Mouse (Mus musculus): ENCODE measurements at regions not wholly inside any gene's neighbourhood (a gene's known extent, or its start where the extent isn't known, plus 50 kb on each side); places are given as distances from the start of the nearest gene placed in this dataset.

- WGBS, result 72% methylated on average over 7 of the region's 7 CpGs
- H3K9me3 ChIP-seq, result no peaks in the 10 kb centered on the region
- ATAC-seq (ENCODE audit: low FRiP score, low read depth), result no peak
- H3K27ac ChIP-seq (replicated peaks), result no peak overlapping the region
- no peaks in the 10 kb centered on the region for H3K36me3 ChIP-seq
- no peak overlapping the region for H3K9ac ChIP-seq (replicated peaks)
- no peaks in the 10 kb centered on the region for H3K27me3 ChIP-seq
- H3K4me1 ChIP-seq, result no peaks in the 10 kb centered on the region
- H3K4me3 ChIP-seq, result no peak overlapping the region
- H3K4me2 ChIP-seq (replicated peaks), result no peak overlapping the region
Observed at GRCm38 (mm10) chr5:133267887-133268286, 724.7 kb upstream of the Auts2 start.

- Histone ChIP-seq H3K4me3 (no peak overlapping the region), H3K27me3 (no peaks in the 10 kb centered on the region), H3K4me2 (replicated peaks) (no peak overlapping the region), H3K9ac (replicated peaks) (no peak overlapping the region), H3K9me3 (no peaks in the 10 kb centered on the region), H3K36me3 (no peaks in the 10 kb centered on the region), H3K4me1 (no peaks in the 10 kb centered on the region), H3K27ac (replicated peaks) (no peak overlapping the region)
- WGBS, result 79% methylated on average over 2 of the region's 2 CpGs
- no peak for ATAC-seq (ENCODE audit: low FRiP score, low read depth)
Observed at GRCm38 (mm10) chr5:133267356-133267755, 724.2 kb upstream of the Auts2 start.

DNA sequence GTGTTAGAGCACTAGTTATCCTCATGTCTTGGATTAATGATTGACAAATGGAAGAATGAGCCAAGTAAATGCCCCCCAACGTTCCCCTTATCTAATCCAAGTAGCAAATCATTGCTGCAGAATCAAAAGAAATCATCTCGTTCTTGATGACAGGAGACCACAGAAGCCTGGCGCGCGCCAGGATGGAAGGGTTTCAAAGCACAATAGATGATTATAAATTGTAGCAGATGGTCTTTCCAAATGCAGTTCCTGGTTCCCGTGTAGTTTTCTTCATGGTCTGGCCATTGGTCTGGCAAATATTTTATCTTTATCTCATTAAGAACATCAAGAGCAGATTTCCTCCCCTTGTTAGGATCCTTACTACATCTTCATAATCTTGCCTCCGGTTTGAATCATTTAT, 721.8 kb upstream of the Auts2 start:
- Histone ChIP-seq H3K27me3 (no peaks in the 10 kb centered on the region), H3K4me3 (no peak overlapping the region), H3K9me3 (no peaks in the 10 kb centered on the region), H3K4me2 (replicated peaks) (no peak overlapping the region), H3K4me1 (no peaks in the 10 kb centered on the region), H3K9ac (replicated peaks) (no peak overlapping the region), H3K36me3 (no peaks in the 10 kb centered on the region), H3K27ac (replicated peaks) (no peak overlapping the region)
- no peak for ATAC-seq (ENCODE audit: low FRiP score, low read depth)
- WGBS, result 81% methylated on average over 7 of the region's 7 CpGs

DNA sequence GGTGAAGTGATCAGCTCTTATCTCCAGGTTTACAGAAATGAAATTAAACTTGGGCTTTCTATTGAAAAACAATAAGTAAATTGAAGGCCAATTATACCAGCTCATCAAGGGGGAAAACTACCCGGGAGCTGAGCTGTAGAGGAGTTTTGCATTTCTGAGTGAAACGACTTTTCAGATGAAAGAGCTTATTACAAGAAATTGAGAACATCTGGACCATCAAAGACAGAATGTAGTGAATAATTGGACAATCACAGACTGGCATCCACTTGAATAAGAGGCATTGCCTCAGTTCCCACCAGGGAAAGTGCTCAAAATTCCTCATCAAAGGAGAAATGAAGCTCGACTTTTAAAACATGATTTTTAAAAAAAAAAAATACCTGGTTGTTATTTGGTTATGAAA, 675.7 kb upstream of the Auts2 start:
- Histone ChIP-seq H3K4me2 (replicated peaks) (no peak overlapping the region), H3K9me3 (no peaks in the 10 kb centered on the region), H3K27ac (replicated peaks) (no peak overlapping the region), H3K9ac (replicated peaks) (no peak overlapping the region), H3K36me3 (no peaks in the 10 kb centered on the region), H3K4me1 (no peaks in the 10 kb centered on the region), H3K4me3 (no peak overlapping the region), H3K27me3 (no peaks in the 10 kb centered on the region)
- 63% methylated on average over 3 of the region's 3 CpGs for WGBS
- ATAC-seq (ENCODE audit: low FRiP score, low read depth), result no peak

DNA sequence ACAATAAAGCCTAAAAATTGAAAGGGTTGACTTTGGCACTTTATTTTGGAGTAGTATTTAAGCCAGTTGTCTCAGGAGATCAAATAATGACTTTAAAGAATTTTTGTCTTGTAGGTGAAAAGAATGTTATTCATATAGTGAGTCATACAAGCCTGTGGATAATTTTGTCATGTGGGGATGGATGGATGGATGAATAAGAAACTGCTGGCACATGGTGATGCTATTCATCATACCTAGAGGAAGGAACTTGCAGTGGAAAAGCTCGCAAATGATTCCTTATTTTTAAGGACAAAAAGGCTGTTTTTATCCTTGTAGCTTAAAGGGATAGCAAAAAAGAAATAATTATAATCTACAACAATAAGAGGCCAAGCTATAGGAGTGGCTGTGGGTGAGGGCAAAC, 655.4 kb upstream of the Auts2 start:
- no peaks in the 10 kb centered on the region for H3K4me1 ChIP-seq
- H3K9me3 ChIP-seq, result no peaks in the 10 kb centered on the region
- H3K36me3 ChIP-seq, result no peaks in the 10 kb centered on the region
- no peak overlapping the region for H3K27ac ChIP-seq (replicated peaks)
- H3K4me3 ChIP-seq, result no peak overlapping the region
- no peak overlapping the region for H3K4me2 ChIP-seq (replicated peaks)
- WGBS, result 94% methylated on average over 1 of the region's 1 CpGs
- no peak for ATAC-seq (ENCODE audit: low FRiP score, low read depth)
- no peaks in the 10 kb centered on the region for H3K27me3 ChIP-seq
- H3K9ac ChIP-seq (replicated peaks), result no peak overlapping the region

- H3K4me2 ChIP-seq (replicated peaks), result no peak overlapping the region
- 91% methylated on average over 8 of the region's 8 CpGs for WGBS
- no peaks in the 10 kb centered on the region for H3K4me1 ChIP-seq
- H3K9ac ChIP-seq (replicated peaks), result no peak overlapping the region
- no peak overlapping the region for H3K4me3 ChIP-seq
- ATAC-seq (ENCODE audit: low FRiP score, low read depth), result no peak
- no peaks in the 10 kb centered on the region for H3K27me3 ChIP-seq
- no peaks in the 10 kb centered on the region for H3K36me3 ChIP-seq
- H3K9me3 ChIP-seq, result no peaks in the 10 kb centered on the region
- no peak overlapping the region for H3K27ac ChIP-seq (replicated peaks)
Observed at GRCm38 (mm10) chr5:133189798-133190571, 646.8 kb upstream of the Auts2 start.

DNA sequence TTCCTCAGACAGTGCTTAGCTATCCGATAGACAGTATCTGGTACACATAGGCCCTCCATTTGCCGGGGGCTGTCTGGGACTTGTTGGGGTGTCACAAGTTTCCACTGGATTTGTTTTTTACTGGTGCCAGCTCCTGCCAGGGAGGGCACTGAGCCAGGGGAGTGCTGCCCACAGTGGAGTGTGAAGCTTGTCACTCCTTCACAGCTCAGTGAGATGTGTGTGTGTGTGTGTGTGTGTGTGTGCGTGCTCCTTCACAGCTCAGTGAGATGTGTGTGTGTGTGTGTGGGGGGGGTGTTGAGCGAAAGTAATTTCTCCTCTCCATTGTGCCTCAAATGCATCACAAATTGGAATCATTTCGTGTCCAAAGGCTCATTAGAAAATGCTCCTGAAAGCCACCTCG, 632.5 kb upstream of the Auts2 start:
- Histone ChIP-seq H3K9ac (replicated peaks) (no peak overlapping the region), H3K27ac (replicated peaks) (no peak overlapping the region), H3K36me3 (no peaks in the 10 kb centered on the region), H3K4me3 (no peak overlapping the region), H3K4me1 (no peaks in the 10 kb centered on the region), H3K4me2 (replicated peaks) (no peak overlapping the region), H3K9me3 (no peaks in the 10 kb centered on the region), H3K27me3 (no peaks in the 10 kb centered on the region)
- ATAC-seq (ENCODE audit: low FRiP score, low read depth), result no peak
- 90% methylated on average over 6 of the region's 6 CpGs for WGBS

DNA sequence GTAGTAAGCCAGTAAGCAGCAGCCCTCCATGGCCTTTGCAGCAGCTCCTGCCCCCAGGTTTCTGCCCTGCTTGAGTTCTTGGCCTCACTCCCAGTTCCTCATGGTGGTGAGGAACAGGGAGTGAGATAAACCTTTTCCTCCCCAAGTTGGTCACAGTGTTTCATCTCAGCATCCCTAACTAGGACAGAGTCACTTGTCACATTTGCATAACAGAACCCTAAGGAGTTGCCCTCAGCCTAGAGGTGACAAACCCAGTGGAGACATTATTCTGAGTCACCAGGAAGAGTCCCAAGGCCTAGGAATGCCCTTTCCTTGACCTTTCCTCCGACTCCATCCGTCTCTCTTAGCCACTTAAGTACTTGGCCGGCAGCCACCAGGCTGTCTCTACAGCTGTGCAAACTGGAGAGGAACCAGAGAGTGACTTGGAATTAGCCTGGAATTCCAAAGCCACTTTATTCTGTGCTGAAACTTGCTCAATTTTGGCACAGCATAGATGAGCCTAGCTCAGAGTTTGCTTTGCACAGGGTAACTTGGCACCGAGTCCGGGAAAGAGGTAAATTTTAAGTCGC, 630.1 kb upstream of the Auts2 start:
- H3K27ac ChIP-seq (replicated peaks), result no peak overlapping the region
- H3K27me3 ChIP-seq, result no peaks in the 10 kb centered on the region
- 54% methylated on average over 6 of the region's 6 CpGs for WGBS
- no peak overlapping the region for H3K4me3 ChIP-seq
- H3K9ac ChIP-seq (replicated peaks), result no peak overlapping the region
- H3K4me2 ChIP-seq (replicated peaks), result no peak overlapping the region
- ATAC-seq (ENCODE audit: low FRiP score, low read depth), result no peak
- no peaks in the 10 kb centered on the region for H3K4me1 ChIP-seq
- H3K36me3 ChIP-seq, result no peaks in the 10 kb centered on the region
- no peaks in the 10 kb centered on the region for H3K9me3 ChIP-seq

DNA sequence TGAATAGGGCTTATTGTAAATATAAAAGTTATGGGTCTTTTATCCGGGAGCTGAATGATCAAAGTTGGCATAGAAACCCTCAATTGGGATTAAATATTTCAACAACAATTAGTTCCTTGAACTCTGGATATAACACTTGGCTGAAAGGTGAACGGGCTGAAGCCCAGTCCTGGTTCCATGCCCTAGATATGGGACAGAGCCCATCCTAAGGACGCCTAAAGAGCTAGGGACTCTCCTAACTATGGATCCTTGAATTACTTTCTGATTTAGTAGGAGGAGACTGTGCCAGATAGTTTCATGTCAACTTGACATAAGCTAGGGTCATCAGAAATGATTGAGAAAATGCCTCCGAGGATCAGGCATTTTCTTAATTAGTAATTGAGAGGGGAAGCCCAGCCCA, 629.5 kb upstream of the Auts2 start:
- H3K27ac ChIP-seq (replicated peaks), result no peak overlapping the region
- H3K36me3 ChIP-seq, result no peaks in the 10 kb centered on the region
- WGBS, result 89% methylated on average over 4 of the region's 4 CpGs
- H3K9ac ChIP-seq (replicated peaks), result no peak overlapping the region
- H3K9me3 ChIP-seq, result no peaks in the 10 kb centered on the region
- H3K4me1 ChIP-seq, result no peaks in the 10 kb centered on the region; the same call in 1 of the 2 replicates
- ATAC-seq (ENCODE audit: low FRiP score, low read depth), result no peak
- H3K4me3 ChIP-seq, result no peak overlapping the region
- H3K27me3 ChIP-seq, result no peaks in the 10 kb centered on the region
- no peak overlapping the region for H3K4me2 ChIP-seq (replicated peaks)

DNA sequence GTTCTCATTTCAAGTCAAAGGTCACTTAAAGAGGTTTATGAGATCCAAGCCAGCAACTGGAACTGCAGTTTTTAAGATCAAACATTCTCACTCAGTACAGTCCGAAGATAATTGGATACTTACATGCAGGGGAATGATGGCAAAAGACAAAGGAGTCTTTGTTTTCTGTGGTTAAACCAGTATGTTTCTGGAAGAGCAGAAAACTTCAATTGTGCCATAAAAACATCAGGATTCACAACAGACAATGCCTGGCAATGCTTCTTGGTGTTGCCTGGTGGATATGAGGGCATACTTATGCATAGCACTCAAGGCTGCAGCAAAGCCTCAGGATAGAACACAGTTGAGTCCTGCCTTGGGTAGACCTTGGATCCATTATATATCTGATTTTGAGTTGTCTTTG, 628.1 kb upstream of the Auts2 start:
- Histone ChIP-seq H3K4me1 (no peaks in the 10 kb centered on the region; the same call in 1 of the 2 replicates), H3K4me3 (no peak overlapping the region), H3K4me2 (replicated peaks) (no peak overlapping the region), H3K9me3 (no peaks in the 10 kb centered on the region), H3K27ac (replicated peaks) (no peak overlapping the region), H3K36me3 (no peaks in the 10 kb centered on the region), H3K27me3 (no peaks in the 10 kb centered on the region), H3K9ac (replicated peaks) (no peak overlapping the region)
- 59% methylated on average over 1 of the region's 1 CpGs for WGBS
- ATAC-seq (ENCODE audit: low FRiP score, low read depth), result no peak

GRCm38 (mm10) chr5:133167576-133167975, 624.4 kb upstream of the Auts2 start:
- Histone ChIP-seq H3K27ac (replicated peaks) (no peak overlapping the region), H3K4me2 (replicated peaks) (no peak overlapping the region), H3K9ac (replicated peaks) (no peak overlapping the region), H3K36me3 (no peaks in the 10 kb centered on the region), H3K9me3 (no peaks in the 10 kb centered on the region), H3K27me3 (no peaks in the 10 kb centered on the region), H3K4me3 (no peak overlapping the region), H3K4me1 (no peaks in the 10 kb centered on the region; the same call in 1 of the 2 replicates)
- ATAC-seq (ENCODE audit: low FRiP score, low read depth), result no peak
- 47% methylated on average over 2 of the region's 2 CpGs for WGBS

DNA sequence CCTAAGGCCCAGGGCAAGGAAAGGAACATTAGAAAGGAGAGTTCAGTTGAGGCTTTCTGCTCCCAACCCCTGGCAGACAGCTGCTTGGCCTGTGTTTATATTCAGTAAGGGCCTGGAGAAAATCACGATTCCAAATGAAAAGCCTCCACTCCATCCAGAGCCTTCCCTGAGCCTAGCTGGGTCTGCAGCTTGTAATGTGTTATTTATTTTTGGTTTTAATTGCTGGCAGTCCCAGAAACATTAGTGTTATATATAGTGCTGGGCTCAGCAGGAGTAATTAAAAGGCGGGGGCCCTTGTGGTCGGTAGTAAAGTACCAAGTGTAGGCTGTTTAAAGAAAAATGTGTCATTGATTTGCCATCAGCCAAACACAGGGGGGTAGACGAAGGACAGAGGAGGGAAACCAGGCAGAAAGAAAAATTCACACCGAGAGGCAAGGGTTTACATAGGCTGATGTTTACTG, 623.9 kb upstream of the Auts2 start:
- Histone ChIP-seq H3K9ac (replicated peaks) (no peak overlapping the region), H3K4me1 (no peaks in the 10 kb centered on the region; the same call in 1 of the 2 replicates), H3K27ac (replicated peaks) (no peak overlapping the region), H3K27me3 (no peaks in the 10 kb centered on the region), H3K4me3 (no peak overlapping the region), H3K36me3 (no peaks in the 10 kb centered on the region), H3K9me3 (no peaks in the 10 kb centered on the region), H3K4me2 (replicated peaks) (no peak overlapping the region)
- WGBS, result 64% methylated on average over 5 of the region's 5 CpGs
- ATAC-seq (ENCODE audit: low FRiP score, low read depth), result no peak

All from midbrain, embryonic 12.5 days (tissue).